Mouse (Mus musculus) urinary bladder, postnatal 0 days (tissue): ENCODE measurements around the gene Esp4. TPM values are rescaled to one million over a fixed set of nuclear protein-coding genes. Genes with fewer than 3 reads are reported as not detected.

ENCODE experiments used
- polyA plus RNA-seq: library from polyadenylated mRNA; unstranded; fragments of >200 nt; fragmentation: Nextera tagmentation; extraction: Ambion mirVana; gene quantifications from 2 replicates; pipeline ENCODE4 v1.2.1, GENCODE M21; 2015

The Esp4 gene
- polyA plus RNA-seq: not detected in 2 replicates

DNA sequence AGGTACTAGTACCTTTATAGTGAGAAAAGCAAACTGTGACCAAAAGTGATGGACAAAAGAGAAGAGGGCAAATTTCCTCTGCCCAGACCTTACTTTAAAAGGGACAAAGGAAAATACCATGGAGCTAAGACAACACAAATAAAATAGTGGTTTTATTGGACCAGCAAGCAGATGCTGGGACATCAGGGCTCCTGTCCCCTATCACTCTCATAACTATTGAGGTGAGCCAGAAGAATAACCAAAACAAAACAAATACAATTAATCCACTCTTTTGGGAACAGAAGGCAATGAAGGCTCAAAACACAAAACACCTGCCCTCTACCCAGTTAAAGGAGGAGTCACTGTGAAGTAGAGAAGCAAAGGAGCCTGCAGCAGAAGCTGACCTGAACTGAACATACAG lies at the start of gene Esp4:
Gene Esp4 (plus strand): TSS at position 301 of the 400 bp plus-strand sequence.

DNA sequence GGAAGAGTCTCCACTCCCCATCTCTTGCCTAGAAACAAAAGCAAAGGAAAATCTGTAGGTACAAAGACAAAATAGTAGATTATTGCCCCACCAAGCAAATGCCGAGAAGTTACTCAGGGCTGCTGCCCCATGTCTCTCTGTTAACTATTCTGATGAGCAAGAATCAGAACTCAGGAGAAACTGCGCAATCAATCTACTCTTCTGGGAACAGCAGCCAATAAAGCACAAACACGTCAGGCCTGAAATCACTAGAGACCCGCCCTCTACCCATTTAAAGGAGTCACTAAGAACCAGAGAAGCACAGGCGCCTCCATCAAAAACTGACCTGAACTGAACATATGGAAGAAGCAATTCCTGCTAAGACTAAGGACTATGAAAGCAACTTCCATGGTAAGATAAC lies 37.2 kb upstream of the Esp4 start, which contains the start of gene Esp6:
Gene Esp6 (plus strand): TSS at position 301 of the 400 bp plus-strand sequence.

DNA sequence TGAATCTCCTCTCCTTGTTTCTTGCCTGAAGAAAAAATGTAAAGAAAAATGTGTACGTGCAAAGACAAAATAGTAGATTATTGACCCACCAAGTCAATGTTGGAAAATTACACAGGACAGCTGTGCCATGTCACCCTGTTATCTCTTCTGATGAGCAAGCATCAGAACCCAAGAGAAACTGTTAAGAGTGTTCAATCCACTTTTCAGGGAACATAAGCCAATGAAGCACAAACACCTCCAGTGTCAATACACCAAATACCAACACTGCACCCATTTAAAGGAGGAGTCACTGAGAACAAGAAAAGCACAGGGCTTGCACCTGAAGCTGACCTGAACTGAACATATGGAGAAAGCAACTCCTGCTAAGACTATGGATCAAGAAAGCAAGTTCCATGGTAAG lies 33.4 kb downstream of the Esp4 start, which contains the start of gene Esp3:
Gene Esp3 (plus strand): TSS at position 301 of the 400 bp plus-strand sequence.

Other genes starting within 250 kb of the Esp4 start
- gene Esp8, start 78.6 kb upstream of the Esp4 start, polyA plus RNA-seq: not detected in 2 replicates
- gene Esp6, start 37.1 kb upstream of the Esp4 start, polyA plus RNA-seq: not detected in 2 replicates
- not detected in 2 replicates for gene Esp3, start 33.5 kb downstream of the Esp4 start, polyA plus RNA-seq
- not detected in 2 replicates for gene Esp1, start 128.5 kb downstream of the Esp4 start, polyA plus RNA-seq
- gene Crisp2, start 208.4 kb downstream of the Esp4 start, polyA plus RNA-seq: not detected in 2 replicates
- gene Rhag, start 212.5 kb downstream of the Esp4 start, polyA plus RNA-seq: 0.11 and 0.37 TPM in 2 replicates